Mouse (Mus musculus): ENCODE data around the gene Zfp598.

GRCm38 (mm10) chr17:24625472-24625871 lies 44.0 kb upstream of the Zfp598 start:
- TF ChIP-seq CTCF (IDR thresholded peaks at IDR 0.05; ENCODE audit: low read depth): no peak
- no peak for TF ChIP-seq EP300 (optimal IDR thresholded peaks at IDR 0.05)
